Mouse (Mus musculus) lung, embryonic 14.5 days (tissue): ENCODE results near the gene Arap1. TPM values are rescaled to one million over a fixed set of nuclear protein-coding genes. Genes with fewer than 3 reads are reported as not detected.

Source experiments
- ATAC-seq: fragments of 200-750 bp; cut with Nextera tagmentation; 2 replicates; pipeline ENCODE4 v1.8.0; 2017; ENCODE audit warnings: mild to moderate bottlenecking, moderate TSS enrichment, moderate library complexity; ENCODE audit not compliant: insufficient read depth
- DNase-seq: peaks from one replicate; pipeline ENCODE4 v3.0.0-alpha.2; 2015
- H3K27ac ChIP-seq: fragments of 300-500 bp; sonication (generic); 2 replicates; pipeline ENCODE4 v1.5.1; 2014; ENCODE audit warnings: low read depth, mild to moderate bottlenecking, moderate library complexity
- H3K27me3 ChIP-seq: fragments of 300-500 bp; sonication (generic); 2 replicates; pipeline ENCODE4 v1.6.1; 2014; ENCODE audit warnings: low read length, control low read depth; ENCODE audit not compliant: insufficient read depth
- H3K36me3 ChIP-seq: fragments of 300-500 bp; sonication (generic); 2 replicates; pipeline ENCODE4 v1.6.1; 2014; ENCODE audit warnings: control low read depth; ENCODE audit not compliant: insufficient read depth
- H3K4me1 ChIP-seq: fragments of 300-500 bp; sonication (generic); 2 replicates; pipeline ENCODE4 v1.6.1; 2014; ENCODE audit warnings: antibody characterized with exemption, control low read depth; ENCODE audit not compliant: insufficient read depth
- H3K4me2 ChIP-seq: fragments of 300-500 bp; sonication (generic); 2 replicates; pipeline ENCODE4 v1.6.1; 2014; ENCODE audit warnings: mild to moderate bottlenecking
- H3K4me3 ChIP-seq: fragments of 300-500 bp; sonication (generic); 2 replicates; pipeline ENCODE4 v1.5.1; 2014; ENCODE audit warnings: low read depth, low read length
- H3K9ac ChIP-seq: fragments of 300-500 bp; sonication (generic); 2 replicates; pipeline ENCODE4 v1.6.1; 2014
- H3K9me3 ChIP-seq: fragments of 300-500 bp; sonication (generic); 2 replicates; pipeline ENCODE4 v1.6.1; 2016; ENCODE audit warnings: low read depth, low read length, control low read depth
- CTCF ChIP-seq: IDR thresholded peaks from 2 replicates; pipeline ENCODE4 v1.5.1; 2016; ENCODE audit warnings: antibody characterized with exemption, low read depth
- WGBS: fragments of 180-500 bp; shearing (Covaris S2); extraction: QIAGEN DNeasy Blood & Tissue Kit; methylation state at CpG from one replicate; pipeline ENCODE4 v1.1.7; 2014; 5-methylcytosine and 5-hydroxymethylcytosine counted together
- polyA plus RNA-seq: library from polyadenylated mRNA; unstranded; fragments of >200 nt; fragmentation: Nextera tagmentation; extraction: Ambion mirVana; gene quantifications from 2 replicates; pipeline ENCODE4 v1.2.1, GENCODE M21; 2014

The Arap1 gene
- polyA plus RNA-seq, 1 experiment from 2014 or later = 122 TPM

- Histone ChIP-seq H3K9me3 (no peaks in the 10 kb centered on the region), H3K36me3 (no peaks in the 10 kb centered on the region), H3K27ac (no peak overlapping the region), H3K4me1 (no peaks in the 10 kb centered on the region), H3K9ac (no peak overlapping the region), H3K27me3 (peaks cover 7% of the 10 kb centered on the region; the same call in 1 of the 2 replicates), H3K4me3 (no peak overlapping the region), H3K4me2 (no peak overlapping the region)
- 76% methylated on average over 5 of the region's 5 CpGs for WGBS
- ATAC-seq (no peak), DNase-seq (no peak)
- TF ChIP-seq CTCF = no peak
Measured at GRCm38 (mm10) chr7:101326006-101326405, 21.9 kb upstream of the Arap1 start.

- Histone ChIP-seq H3K4me3 (no peak overlapping the region), H3K36me3 (no peaks in the 10 kb centered on the region), H3K27ac (no peak overlapping the region), H3K9me3 (no peaks in the 10 kb centered on the region), H3K4me2 (no peak overlapping the region), H3K4me1 (no peaks in the 10 kb centered on the region), H3K27me3 (no peaks in the 10 kb centered on the region), H3K9ac (no peak overlapping the region)
- no peak for DNase-seq
- WGBS = 54% methylated on average over 5 of the region's 5 CpGs
- TF ChIP-seq CTCF = no peak
- no peak for ATAC-seq
Measured at GRCm38 (mm10) chr7:101327263-101327662, 20.6 kb upstream of the Arap1 start.

- 82% methylated on average over 2 of the region's 2 CpGs for WGBS
- Histone ChIP-seq H3K4me1 (no peaks in the 10 kb centered on the region), H3K9me3 (no peaks in the 10 kb centered on the region), H3K9ac (no peak overlapping the region), H3K36me3 (no peaks in the 10 kb centered on the region), H3K4me3 (no peak overlapping the region), H3K27me3 (no peaks in the 10 kb centered on the region), H3K4me2 (no peak overlapping the region), H3K27ac (no peak overlapping the region)
- ATAC-seq (no peak), DNase-seq (no peak)
- no peak for TF ChIP-seq CTCF
Measured at GRCm38 (mm10) chr7:101327786-101328185, 20.1 kb upstream of the Arap1 start.

GRCm38 (mm10) chr7:101328621-101329158 is 19.2 kb upstream of the Arap1 start:
- no peak overlapping the region for H3K4me3 ChIP-seq
- no peak overlapping the region for H3K9ac ChIP-seq
- DNase-seq = no peak
- no peaks in the 10 kb centered on the region for H3K4me1 ChIP-seq
- 49% methylated on average over 4 of the region's 4 CpGs for WGBS
- ATAC-seq = no peak
- no peaks in the 10 kb centered on the region for H3K27me3 ChIP-seq
- no peak overlapping the region for H3K27ac ChIP-seq
- TF ChIP-seq CTCF = no peak; the same call in 1 of the 2 replicates
- H3K4me2 ChIP-seq = no peak overlapping the region
- H3K9me3 ChIP-seq = no peaks in the 10 kb centered on the region
- no peaks in the 10 kb centered on the region for H3K36me3 ChIP-seq

- H3K4me2 ChIP-seq = no peak overlapping the region
- ATAC-seq (no peak), DNase-seq (no peak)
- no peak overlapping the region for H3K9ac ChIP-seq
- no peak for TF ChIP-seq CTCF
- H3K27ac ChIP-seq = no peak overlapping the region
- H3K36me3 ChIP-seq = no peaks in the 10 kb centered on the region
- H3K27me3 ChIP-seq = no peaks in the 10 kb centered on the region
- no peaks in the 10 kb centered on the region for H3K4me1 ChIP-seq
- H3K9me3 ChIP-seq = no peaks in the 10 kb centered on the region
- no peak overlapping the region for H3K4me3 ChIP-seq
- 79% methylated on average over 4 of the region's 4 CpGs for WGBS
Measured at GRCm38 (mm10) chr7:101329606-101330005, 18.3 kb upstream of the Arap1 start.

- no peaks in the 10 kb centered on the region for H3K4me1 ChIP-seq
- H3K9me3 ChIP-seq = no peaks in the 10 kb centered on the region
- H3K27ac ChIP-seq = no peak overlapping the region
- no peak overlapping the region for H3K4me3 ChIP-seq
- no peak for DNase-seq
- H3K4me2 ChIP-seq = no peak overlapping the region
- H3K9ac ChIP-seq = no peak overlapping the region
- 62% methylated on average over 10 of the region's 10 CpGs for WGBS
- TF ChIP-seq CTCF = no peak
- H3K36me3 ChIP-seq = no peaks in the 10 kb centered on the region
- ATAC-seq = no peak
- H3K27me3 ChIP-seq = no peaks in the 10 kb centered on the region
Measured at GRCm38 (mm10) chr7:101330074-101330840, 17.6 kb upstream of the Arap1 start.

- DNase-seq (no peak), ATAC-seq (no peak)
- H3K4me2 ChIP-seq = no peak overlapping the region
- no peak overlapping the region for H3K9ac ChIP-seq
- H3K9me3 ChIP-seq = no peaks in the 10 kb centered on the region
- H3K27ac ChIP-seq = no peak overlapping the region
- 73% methylated on average over 4 of the region's 4 CpGs for WGBS
- H3K36me3 ChIP-seq = no peaks in the 10 kb centered on the region
- H3K27me3 ChIP-seq = no peaks in the 10 kb centered on the region
- H3K4me3 ChIP-seq = no peak overlapping the region
- no peak for TF ChIP-seq CTCF
- no peaks in the 10 kb centered on the region for H3K4me1 ChIP-seq
Measured at GRCm38 (mm10) chr7:101330841-101331173, 17.1 kb upstream of the Arap1 start.
